Mouse (Mus musculus): ENCODE data around the gene Serpina12.

Gene Serpina12

GRCm38 (mm10) chr12:104004689-104005088 lies 39.6 kb downstream of the Serpina12 start:
- intact Hi-C loops (cut with DNase I), result no loop called here

- intact Hi-C loops (cut with DNase I), result no loop called here
These were observed 41.0 kb downstream of the Serpina12 start for GRCm38 (mm10) chr12:104003238-104003612.

GRCm38 (mm10) chr12:104002569-104003237 lies 41.5 kb downstream of the Serpina12 start:
- intact Hi-C loops (cut with DNase I), result no loop called here

- intact Hi-C loops (cut with DNase I), result no loop called here
These were observed 43.6 kb downstream of the Serpina12 start for GRCm38 (mm10) chr12:104000594-104000993.

GRCm38 (mm10) chr12:103999611-104000010 lies 44.6 kb downstream of the Serpina12 start:
- intact Hi-C loops (cut with DNase I), result no loop called here

- intact Hi-C loops (cut with DNase I), result loop anchor here (2.0 kb wide), 1 partner anchor 72 kb away; no protein-coding TSS in a partner anchor
These were observed 47.7 kb downstream of the Serpina12 start for GRCm38 (mm10) chr12:103996513-103996912.

GRCm38 (mm10) chr12:103995292-103996072 lies 48.8 kb downstream of the Serpina12 start:
- intact Hi-C loops (cut with DNase I), result loop anchor here (2.0 kb wide), 3 partner anchors 35 to 423 kb away; no protein-coding TSS in a partner anchor

- intact Hi-C loops (cut with DNase I), result no loop called here
These were observed 51.3 kb downstream of the Serpina12 start for GRCm38 (mm10) chr12:103992945-103993344.

GRCm38 (mm10) chr12:103989857-103990256 lies 54.4 kb downstream of the Serpina12 start, which contains the start of gene Serpina11:
Gene Serpina11 (minus strand): TSS chr12:103989957.
- intact Hi-C loops (cut with DNase I), result no loop called here

- intact Hi-C loops (cut with DNase I), result no loop called here
These were observed 54.8 kb downstream of the Serpina12 start for GRCm38 (mm10) chr12:103989514-103989767.

- intact Hi-C loops (cut with DNase I), result no loop called here
These were observed 55.3 kb downstream of the Serpina12 start for GRCm38 (mm10) chr12:103988754-103989513.

- intact Hi-C loops (cut with DNase I), result no loop called here
These were observed 58.4 kb downstream of the Serpina12 start for GRCm38 (mm10) chr12:103985868-103986267.

- intact Hi-C loops (cut with DNase I), result no loop called here
These were observed 59.3 kb downstream of the Serpina12 start for GRCm38 (mm10) chr12:103984935-103985334.

- intact Hi-C loops (cut with DNase I), result no loop called here
These were observed 62.4 kb downstream of the Serpina12 start for GRCm38 (mm10) chr12:103981646-103982360.
